Mouse (Mus musculus) hindbrain, embryonic 13.5 days (tissue): ENCODE data around the gene Gm44805. TPM values are rescaled to one million over a fixed set of nuclear protein-coding genes. Genes with fewer than 3 reads are reported as not detected.

ENCODE experiments used
- ATAC-seq: fragments of 200-750 bp; cut with Nextera tagmentation; 2 replicates; pipeline ENCODE4 v1.8.0; 2017; ENCODE audit warnings: moderate TSS enrichment; ENCODE audit not compliant: low FRiP score
- H3K27ac ChIP-seq: fragments of 300-500 bp; sonication (generic); 2 replicates; pipeline ENCODE4 v1.5.1; 2015; ENCODE audit warnings: inconsistent platforms, mild to moderate bottlenecking, moderate library complexity
- H3K27me3 ChIP-seq: fragments of 300-500 bp; sonication (generic); 2 replicates; pipeline ENCODE4 v1.6.1; 2015; ENCODE audit warnings: mild to moderate bottlenecking, inconsistent platforms
- H3K36me3 ChIP-seq: fragments of 300-500 bp; sonication (generic); 2 replicates; pipeline ENCODE4 v1.6.1; 2015; ENCODE audit warnings: mild to moderate bottlenecking, inconsistent platforms
- H3K4me1 ChIP-seq: fragments of 300-500 bp; sonication (generic); replicated peaks from 2 replicates; pipeline ENCODE4 v1.6.1; 2015; ENCODE audit warnings: inconsistent platforms
- H3K4me2 ChIP-seq: fragments of 300-500 bp; sonication (generic); 2 replicates; pipeline ENCODE4 v1.6.1; 2015; ENCODE audit warnings: inconsistent platforms, mild to moderate bottlenecking, moderate library complexity
- H3K4me3 ChIP-seq: fragments of 300-500 bp; sonication (generic); 2 replicates; pipeline ENCODE4 v1.5.1; 2015; ENCODE audit warnings: mild to moderate bottlenecking, inconsistent platforms
- H3K9ac ChIP-seq: fragments of 300-500 bp; sonication (generic); 2 replicates; pipeline ENCODE4 v1.6.1; 2015; ENCODE audit warnings: mild to moderate bottlenecking, inconsistent platforms
- H3K9me3 ChIP-seq: fragments of 300-500 bp; sonication (generic); 2 replicates; pipeline ENCODE4 v1.6.1; 2016; ENCODE audit warnings: inconsistent platforms
- WGBS: fragments of 180-500 bp; shearing (Covaris S2); methylation state at CpG from one replicate; pipeline ENCODE4 v1.1.7; 2015; 5-methylcytosine and 5-hydroxymethylcytosine counted together
- polyA plus RNA-seq: library from polyadenylated mRNA; unstranded; fragments of >200 nt; fragmentation: Nextera tagmentation; extraction: Ambion mirVana; gene quantifications from 2 replicates; pipeline ENCODE4 v1.2.1, GENCODE M21; 2015

Gm44805 gene
- polyA plus RNA-seq, 1 experiment from 2014 or later: not detected

GRCm38 (mm10) chr7:19668947-19669721 is 12.1 kb downstream of the Gm44805 start:
- Histone ChIP-seq H3K4me3 (peak overlapping the region; percentile 5; the same call in 1 of the 2 replicates), H3K9ac (peak overlapping the region; percentile 24; the same call in 1 of the 2 replicates), H3K4me1 (peaks cover 16% of the 10 kb centered on the region), H3K9me3 (no peaks in the 10 kb centered on the region), H3K27ac (peak overlapping the region; percentile 62; the same call in 1 of the 2 replicates), H3K27me3 (no peaks in the 10 kb centered on the region), H3K36me3 (no peaks in the 10 kb centered on the region), H3K4me2 (peak overlapping the region; percentile 32)
- peak; percentile 61 for ATAC-seq
- WGBS: 9% methylated on average over 10 of the region's 10 CpGs

- peaks cover 31% of the 10 kb centered on the region for H3K4me1 ChIP-seq
- H3K36me3 ChIP-seq: no peaks in the 10 kb centered on the region; the same call in 1 of the 2 replicates
- no peaks in the 10 kb centered on the region for H3K27me3 ChIP-seq
- H3K4me2 ChIP-seq: no peak overlapping the region
- H3K9ac ChIP-seq: no peak overlapping the region
- H3K4me3 ChIP-seq: no peak overlapping the region
- H3K9me3 ChIP-seq: no peaks in the 10 kb centered on the region
- H3K27ac ChIP-seq: no peak overlapping the region
- ATAC-seq: no peak
- 75% methylated on average over 2 of the region's 2 CpGs for WGBS
Measured at GRCm38 (mm10) chr7:19667434-19667833, 13.8 kb downstream of the Gm44805 start.

- WGBS: 61% methylated on average over 3 of the region's 3 CpGs
- no peaks in the 10 kb centered on the region for H3K27me3 ChIP-seq
- no peaks in the 10 kb centered on the region for H3K9me3 ChIP-seq
- ATAC-seq: no peak
- H3K27ac ChIP-seq: no peak overlapping the region
- peaks cover 4% of the 10 kb centered on the region for H3K36me3 ChIP-seq
- no peak overlapping the region for H3K4me3 ChIP-seq
- peaks cover 37% of the 10 kb centered on the region for H3K4me1 ChIP-seq
- H3K9ac ChIP-seq: no peak overlapping the region
- no peak overlapping the region for H3K4me2 ChIP-seq
Measured at GRCm38 (mm10) chr7:19666750-19667149, 14.5 kb downstream of the Gm44805 start.

- WGBS: under 1% methylated on average over 63 of the region's 63 CpGs
- H3K9ac ChIP-seq: peak within 1 kb of the TSS; percentile 99
Measured at GRCm38 (mm10) chr7:19664955-19665841, 16.0 kb downstream of the Gm44805 start, which contains the start of gene Clptm1. Gene Clptm1 (minus strand): TSS chr7:19665033.

DNA sequence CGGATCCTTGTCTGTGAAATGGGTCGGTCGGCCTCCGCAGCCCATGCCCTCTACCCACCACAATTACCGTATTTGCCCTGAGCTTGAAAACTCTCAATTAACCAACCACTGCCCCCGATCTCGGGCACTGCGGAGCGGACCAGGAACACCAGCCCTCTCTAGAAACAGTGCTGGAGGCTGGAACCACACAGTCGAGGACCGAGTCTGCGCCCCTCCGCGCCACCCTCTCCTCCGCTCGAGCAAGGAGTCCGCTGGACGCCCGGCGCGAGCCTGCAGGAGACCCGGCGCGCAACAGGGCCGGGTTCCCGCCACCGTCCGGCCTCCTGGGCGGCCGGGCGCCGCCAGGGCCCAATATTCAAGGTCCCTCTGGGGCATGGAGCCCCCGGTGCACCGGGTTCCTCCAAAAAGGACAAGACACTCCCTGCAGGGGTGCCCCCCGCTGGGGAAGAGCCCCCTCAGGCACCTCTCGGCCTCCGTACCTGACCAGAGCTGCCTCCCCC is 16.7 kb downstream of the Gm44805 start:
- Histone ChIP-seq H3K9ac (peak overlapping the region; percentile 99), H3K27me3 (no peaks in the 10 kb centered on the region), H3K27ac (peak overlapping the region; percentile 94), H3K4me1 (peaks cover 46% of the 10 kb centered on the region), H3K36me3 (peaks cover 22% of the 10 kb centered on the region), H3K4me2 (peak overlapping the region; percentile 92), H3K9me3 (no peaks in the 10 kb centered on the region), H3K4me3 (peak overlapping the region; percentile 100)
- WGBS: under 1% methylated on average over 37 of the region's 37 CpGs
- ATAC-seq: peak; percentile 69

More at GRCm38 (mm10) chr7:19664955-19665841, 16.0 kb downstream of the Gm44805 start, which contains the start of gene Clptm1:
- Histone ChIP-seq H3K27ac (peak within 1 kb of the TSS; percentile 94), H3K9me3 (no peaks in the 10 kb centered on the region), H3K36me3 (peaks cover 16% of the 10 kb centered on the region), H3K4me2 (peak within 1 kb of the TSS; percentile 92), H3K27me3 (no peaks in the 10 kb centered on the region), H3K4me1 (peaks cover 47% of the 10 kb centered on the region), H3K4me3 (peak within 1 kb of the TSS; percentile 100)
- ATAC-seq: peak; percentile 86

GRCm38 (mm10) chr7:19663940-19664339 is 17.3 kb downstream of the Gm44805 start:
- 14% methylated on average over 8 of the region's 8 CpGs for WGBS
- Histone ChIP-seq H3K27me3 (no peaks in the 10 kb centered on the region), H3K36me3 (peaks cover 27% of the 10 kb centered on the region), H3K9me3 (no peaks in the 10 kb centered on the region), H3K4me2 (peak overlapping the region; percentile 92), H3K27ac (no peak overlapping the region), H3K9ac (peak overlapping the region; percentile 99), H3K4me1 (peaks cover 41% of the 10 kb centered on the region), H3K4me3 (peak overlapping the region; percentile 100)
- 0 out of 2 replicates have a peak, but pooled peaks have one; percentile 14 for ATAC-seq

GRCm38 (mm10) chr7:19652614-19653013 is 28.6 kb downstream of the Gm44805 start:
- H3K27me3 ChIP-seq: no peaks in the 10 kb centered on the region
- H3K9me3 ChIP-seq: no peaks in the 10 kb centered on the region
- no peaks in the 10 kb centered on the region for H3K4me1 ChIP-seq
- no peak for ATAC-seq
- peaks cover 77% of the 10 kb centered on the region for H3K36me3 ChIP-seq
- no peak overlapping the region for H3K27ac ChIP-seq
- H3K9ac ChIP-seq: no peak overlapping the region
- no peak overlapping the region for H3K4me2 ChIP-seq
- WGBS: 97% methylated on average over 2 of the region's 2 CpGs
- no peak overlapping the region for H3K4me3 ChIP-seq

DNA sequence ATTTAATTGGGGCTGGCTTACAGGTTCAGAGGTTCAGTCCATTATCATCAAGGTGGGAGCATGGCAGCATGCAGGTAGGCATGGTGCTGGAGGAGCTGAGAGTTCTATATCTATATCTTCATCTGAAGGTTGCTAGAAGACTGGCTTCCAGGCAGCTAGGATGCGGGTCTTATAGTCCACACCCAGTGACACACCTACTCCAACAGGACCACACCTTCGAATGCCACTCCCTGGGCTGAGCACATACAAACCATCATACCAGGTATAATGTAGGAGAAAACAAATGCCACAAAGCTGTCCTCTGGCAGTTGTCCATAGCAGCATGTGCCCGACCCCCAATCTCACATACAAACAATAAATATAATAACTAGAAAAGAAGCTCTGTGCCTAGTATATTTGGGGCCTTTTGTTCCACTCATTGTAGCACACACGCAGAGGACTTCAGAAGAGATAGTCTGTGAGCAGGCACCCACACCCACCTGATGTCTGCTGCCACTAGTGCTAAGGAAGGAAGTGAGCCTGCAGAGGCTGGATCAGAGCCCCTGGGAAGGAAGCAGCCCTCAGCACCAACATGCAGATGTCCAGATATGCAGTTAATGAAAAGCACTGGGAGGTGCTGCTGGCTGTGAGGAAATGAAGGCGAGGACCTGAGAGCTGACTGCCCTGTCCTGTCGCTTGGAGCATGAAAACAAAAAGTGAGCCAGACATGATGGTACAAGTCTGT is 30.0 kb downstream of the Gm44805 start:
- Histone ChIP-seq H3K9me3 (no peaks in the 10 kb centered on the region), H3K36me3 (peaks cover 91% of the 10 kb centered on the region), H3K4me3 (no peak overlapping the region), H3K27ac (no peak overlapping the region), H3K4me2 (no peak overlapping the region), H3K9ac (no peak overlapping the region), H3K27me3 (no peaks in the 10 kb centered on the region), H3K4me1 (no peaks in the 10 kb centered on the region)
- no peak for ATAC-seq
- 93% methylated on average over 6 of the region's 6 CpGs for WGBS

DNA sequence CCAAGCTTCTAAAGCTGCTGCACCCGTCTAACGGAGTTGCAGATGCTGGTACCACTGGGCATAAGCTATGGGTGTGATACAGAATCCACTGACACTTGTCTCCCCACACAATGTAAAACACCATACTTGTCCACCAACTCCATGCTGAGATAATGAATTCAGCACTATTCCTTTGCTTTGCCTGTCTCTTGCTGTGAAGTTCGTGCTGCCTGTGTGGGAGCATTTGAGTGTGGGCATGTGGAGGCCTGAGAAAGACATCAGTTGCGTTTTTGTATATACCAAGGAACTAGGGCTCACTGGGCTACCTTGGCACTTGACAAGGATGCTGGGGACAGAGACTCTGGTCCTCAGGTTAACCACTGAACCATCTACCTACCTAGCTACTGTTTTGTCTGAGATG is 40.0 kb downstream of the Gm44805 start:
- H3K36me3 ChIP-seq: peaks cover 100% of the 10 kb centered on the region
- no peak for ATAC-seq

DNA sequence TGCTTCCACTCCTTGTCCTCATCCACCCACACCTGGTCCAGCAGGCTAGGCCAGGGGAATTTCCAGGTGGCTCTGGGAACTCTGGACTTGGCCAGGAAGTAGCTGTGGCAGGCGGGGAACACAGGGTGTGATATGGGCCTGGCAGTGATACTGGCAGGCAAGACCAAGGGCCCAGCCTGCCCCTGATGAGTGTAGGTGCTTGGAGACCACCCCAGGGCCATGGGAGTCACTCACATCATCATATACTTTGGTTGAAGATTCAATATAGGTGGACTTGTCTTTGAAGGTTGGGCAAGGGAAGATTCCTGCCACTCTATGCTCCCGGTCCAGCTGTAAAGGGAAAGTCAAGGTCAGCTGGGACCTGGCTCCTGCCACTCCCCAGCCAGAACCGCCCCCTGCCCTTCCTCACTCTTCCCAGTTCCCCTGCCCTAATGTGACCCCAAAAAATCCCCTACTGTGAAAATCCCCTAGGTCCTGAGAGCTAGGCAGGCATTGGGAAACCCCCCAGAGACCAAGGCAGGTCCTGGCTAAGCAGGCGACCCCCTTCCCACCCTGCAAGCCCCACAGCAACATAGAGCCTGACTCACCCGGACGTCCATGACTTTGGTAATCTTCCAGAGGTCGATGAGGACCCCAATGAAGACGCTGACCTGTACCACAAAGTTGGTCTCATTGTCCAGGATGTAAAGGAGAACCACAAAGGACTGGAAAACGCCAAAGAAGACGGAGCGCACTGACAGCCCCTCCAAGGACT is 46.0 kb downstream of the Gm44805 start:
- peaks cover 85% of the 10 kb centered on the region for H3K36me3 ChIP-seq
- no peaks in the 10 kb centered on the region for H3K27me3 ChIP-seq
- H3K27ac ChIP-seq: no peak overlapping the region
- no peaks in the 10 kb centered on the region for H3K4me1 ChIP-seq
- H3K4me2 ChIP-seq: no peak overlapping the region
- H3K9me3 ChIP-seq: no peaks in the 10 kb centered on the region
- ATAC-seq: no peak
- no peak overlapping the region for H3K4me3 ChIP-seq
- WGBS: 90% methylated on average over 11 of the region's 11 CpGs
- H3K9ac ChIP-seq: no peak overlapping the region

More for the DNA sequence above, 40.0 kb downstream of the Gm44805 start:
- no peak overlapping the region for H3K27ac ChIP-seq
- no peak overlapping the region for H3K4me3 ChIP-seq
- no peaks in the 10 kb centered on the region for H3K27me3 ChIP-seq
- no peaks in the 10 kb centered on the region for H3K9me3 ChIP-seq
- H3K9ac ChIP-seq: no peak overlapping the region
- 93% methylated on average over 4 of the region's 4 CpGs for WGBS
- H3K4me1 ChIP-seq: no peaks in the 10 kb centered on the region
- H3K4me2 ChIP-seq: no peak overlapping the region

DNA sequence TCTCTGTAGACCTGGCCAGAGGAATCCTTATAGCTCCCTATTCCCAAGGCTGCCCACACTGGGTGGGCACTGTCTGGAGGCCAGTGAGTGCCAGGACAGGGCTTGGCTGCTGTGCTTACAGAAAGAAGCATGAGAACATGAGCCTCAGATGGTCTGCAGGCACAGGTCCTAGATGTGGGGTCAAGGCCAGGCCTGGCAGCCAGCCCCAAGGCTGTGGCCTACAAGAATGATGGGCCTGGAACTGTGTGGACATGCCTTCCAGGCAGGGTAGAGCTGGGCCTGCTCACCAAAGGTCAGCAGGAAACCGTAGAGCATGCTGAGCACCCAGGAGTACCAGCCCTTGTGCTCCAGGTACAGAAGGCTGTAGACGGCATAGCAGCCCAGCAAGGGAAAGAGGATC is 46.6 kb downstream of the Gm44805 start:
- WGBS: 100% methylated on average over 2 of the region's 2 CpGs
- H3K9ac ChIP-seq: no peak overlapping the region
- peaks cover 78% of the 10 kb centered on the region for H3K36me3 ChIP-seq
- ATAC-seq: no peak
- H3K27ac ChIP-seq: no peak overlapping the region
- no peaks in the 10 kb centered on the region for H3K9me3 ChIP-seq
- H3K27me3 ChIP-seq: no peaks in the 10 kb centered on the region
- H3K4me3 ChIP-seq: no peak overlapping the region
- H3K4me1 ChIP-seq: peaks cover 2% of the 10 kb centered on the region
- no peak overlapping the region for H3K4me2 ChIP-seq
